Mouse (Mus musculus) cerebellum, postnatal 36 days (tissue): ENCODE measurements around the gene Sash1.

Source experiments
- DNase-seq, 2 experiments: peaks; one replicate each; pipeline ENCODE4 v3.0.0; 2021 to 2022; ENCODE audit warnings: mixed read lengths in 2 of 2

Gene Sash1

DNA sequence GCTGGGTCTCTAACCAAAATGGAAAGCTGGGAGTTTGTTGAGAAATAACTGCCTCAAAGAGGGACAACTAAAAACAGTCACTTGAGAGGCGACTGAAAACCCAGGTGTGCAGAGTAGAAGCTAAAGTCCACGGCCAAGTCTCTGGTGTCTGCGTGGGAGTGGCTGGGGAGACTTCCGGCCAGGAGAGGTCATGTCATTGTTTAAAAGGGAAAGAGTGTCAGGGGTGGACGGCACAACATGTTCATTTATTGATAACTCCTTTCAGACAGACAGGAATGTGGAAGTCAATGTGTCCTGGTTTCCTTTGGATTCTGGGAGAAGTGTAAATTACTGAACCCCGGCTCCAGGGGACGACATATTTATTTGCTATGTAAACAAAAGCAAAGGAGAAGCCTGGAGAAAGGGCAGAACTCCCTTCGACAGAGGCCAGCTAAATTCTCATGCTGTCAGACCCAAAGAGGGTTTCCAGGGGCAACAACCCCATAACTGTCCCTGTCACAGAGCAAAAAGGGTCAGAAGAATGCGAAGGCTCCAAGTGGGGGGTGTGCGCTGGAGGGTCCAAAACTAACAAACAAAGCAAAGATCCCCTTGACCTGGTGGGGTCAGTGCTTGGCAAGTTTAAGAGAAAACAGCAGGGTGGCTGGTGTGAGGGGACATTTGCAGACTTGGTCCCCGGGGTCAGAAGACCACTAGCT is 100.3 kb downstream of the Sash1 start:
- no peak for DNase-seq

DNA sequence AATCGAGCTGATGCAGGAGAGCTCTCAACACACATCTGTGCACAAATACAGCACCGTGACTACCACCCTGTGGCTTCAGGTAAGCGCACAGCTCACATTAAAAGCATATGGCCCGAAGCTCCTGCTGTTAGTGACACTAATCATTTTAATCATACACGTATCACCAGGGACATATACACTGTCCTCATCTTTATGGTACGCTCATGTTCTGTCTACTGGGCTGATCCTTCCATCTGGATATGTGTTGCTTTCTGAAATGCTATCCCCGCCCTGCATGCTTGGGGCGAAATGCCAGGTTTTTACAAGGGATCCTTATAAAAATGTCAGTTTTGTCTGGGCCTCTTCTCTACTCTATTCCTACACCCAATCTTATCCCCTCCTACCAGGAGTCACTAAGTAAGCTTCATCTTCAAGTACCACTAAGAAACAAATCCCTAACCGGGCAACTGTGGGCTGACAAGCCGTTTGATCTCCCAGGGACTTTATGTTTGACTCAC is 103.9 kb downstream of the Sash1 start:
- no peak for DNase-seq

DNA sequence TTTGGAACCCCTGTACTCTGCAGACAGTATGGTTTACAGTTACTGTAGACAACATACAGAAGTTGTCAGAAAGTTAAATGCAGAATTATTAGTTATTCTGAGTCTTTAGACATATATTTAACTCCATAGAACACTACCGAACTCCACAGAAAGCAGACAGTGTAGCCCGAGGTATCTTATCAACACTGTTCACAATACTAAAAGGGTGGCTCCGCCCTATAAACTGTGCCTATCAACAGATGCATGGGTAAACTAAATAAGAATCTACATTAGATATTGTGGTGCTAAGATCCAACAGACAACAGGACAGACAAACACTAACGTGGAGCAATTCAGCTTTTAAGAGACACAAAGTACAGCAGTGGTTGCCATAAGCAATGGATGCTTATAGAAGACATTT is 106.0 kb downstream of the Sash1 start:
- no peak for DNase-seq

DNA sequence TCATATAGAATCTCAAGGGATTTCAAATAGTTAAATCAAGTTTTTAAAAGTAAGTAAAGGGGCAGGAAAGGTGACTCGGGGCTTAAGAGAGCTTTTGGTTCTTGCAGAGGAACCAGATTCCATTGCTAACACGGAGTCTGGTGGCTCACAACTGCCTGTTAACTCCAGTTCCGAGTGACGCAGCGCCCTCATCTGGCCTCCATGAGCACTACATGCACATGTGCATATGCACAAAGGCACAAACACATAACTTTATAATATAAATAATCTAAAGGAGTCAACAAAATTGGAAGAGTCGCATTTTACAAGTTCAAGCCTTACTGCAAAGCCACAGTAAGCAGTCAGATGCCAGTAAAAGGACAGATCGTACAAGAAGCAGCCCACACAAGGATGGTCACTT is 107.0 kb downstream of the Sash1 start:
- no peak for DNase-seq

DNA sequence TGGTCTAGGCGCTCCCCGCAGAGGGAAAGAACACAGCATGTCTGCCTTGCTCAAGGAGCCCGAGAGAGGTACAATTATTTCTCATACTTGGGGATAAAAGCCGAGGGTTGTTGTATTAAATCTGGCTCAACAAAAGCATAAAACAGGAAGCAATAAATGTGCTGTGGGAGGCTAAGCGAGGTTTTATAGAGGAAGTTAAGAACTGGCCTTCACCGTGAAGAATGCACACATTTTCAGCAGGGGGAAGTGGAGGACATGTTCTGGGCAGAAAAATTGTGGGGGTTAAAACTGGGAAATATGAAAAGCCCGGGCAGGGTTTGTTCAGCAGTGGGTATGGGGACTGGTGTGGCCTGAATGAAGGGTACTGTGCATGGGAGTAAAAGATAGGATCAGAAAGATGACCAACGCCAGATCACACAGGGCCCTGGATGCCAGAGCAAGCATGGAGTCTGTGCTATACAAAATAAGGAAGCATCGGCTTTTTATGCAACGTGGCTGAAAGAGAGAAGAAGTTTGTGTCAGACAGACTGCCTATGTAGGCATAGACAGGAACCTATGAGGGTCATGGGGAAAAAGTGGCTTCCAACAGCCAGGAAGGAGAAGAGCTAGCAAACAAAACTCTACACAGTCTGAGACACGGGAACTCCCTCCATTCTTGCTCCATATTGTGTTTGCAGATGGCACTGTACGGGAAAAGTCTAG is 108.2 kb downstream of the Sash1 start:
- DNase-seq = no peak

DNA sequence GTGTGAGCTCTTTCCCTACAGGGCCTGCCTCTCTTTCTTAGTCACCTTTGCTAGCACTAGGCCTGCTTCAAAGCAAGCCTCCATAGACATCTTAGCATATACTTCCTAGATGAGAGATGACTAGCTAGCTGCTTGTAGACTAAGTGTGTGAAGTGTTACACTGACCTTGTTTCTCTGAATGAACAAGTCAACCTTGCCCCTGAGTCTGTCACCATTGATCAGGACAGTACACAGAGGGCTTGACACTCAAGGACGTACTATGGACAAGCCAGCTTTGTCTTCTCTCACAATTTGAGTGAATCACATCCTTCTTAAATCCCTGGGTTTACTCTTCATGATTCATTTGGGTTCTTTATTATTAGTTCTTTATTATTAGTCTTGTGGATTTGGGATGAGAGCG is 109.1 kb downstream of the Sash1 start:
- DNase-seq = no peak

DNA sequence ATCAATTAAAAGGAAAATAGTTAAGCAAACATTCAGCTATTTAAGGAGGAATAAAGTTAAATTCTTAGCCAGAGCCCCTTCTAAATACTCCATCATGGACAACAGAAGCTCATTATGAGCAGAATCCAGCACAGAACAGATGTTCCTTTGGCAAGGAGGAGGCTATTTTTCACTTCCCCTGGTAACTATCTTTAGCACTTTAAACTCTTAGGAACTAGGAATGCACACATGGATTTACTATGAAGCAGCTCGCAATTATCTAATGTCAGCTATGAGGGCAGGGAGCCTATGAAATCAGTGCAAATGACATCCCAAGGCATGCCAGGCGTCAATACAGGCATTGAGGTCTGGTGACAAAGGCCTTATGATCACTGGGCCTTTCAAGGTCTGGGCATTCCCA is 110.1 kb downstream of the Sash1 start:
- DNase-seq = no peak

DNA sequence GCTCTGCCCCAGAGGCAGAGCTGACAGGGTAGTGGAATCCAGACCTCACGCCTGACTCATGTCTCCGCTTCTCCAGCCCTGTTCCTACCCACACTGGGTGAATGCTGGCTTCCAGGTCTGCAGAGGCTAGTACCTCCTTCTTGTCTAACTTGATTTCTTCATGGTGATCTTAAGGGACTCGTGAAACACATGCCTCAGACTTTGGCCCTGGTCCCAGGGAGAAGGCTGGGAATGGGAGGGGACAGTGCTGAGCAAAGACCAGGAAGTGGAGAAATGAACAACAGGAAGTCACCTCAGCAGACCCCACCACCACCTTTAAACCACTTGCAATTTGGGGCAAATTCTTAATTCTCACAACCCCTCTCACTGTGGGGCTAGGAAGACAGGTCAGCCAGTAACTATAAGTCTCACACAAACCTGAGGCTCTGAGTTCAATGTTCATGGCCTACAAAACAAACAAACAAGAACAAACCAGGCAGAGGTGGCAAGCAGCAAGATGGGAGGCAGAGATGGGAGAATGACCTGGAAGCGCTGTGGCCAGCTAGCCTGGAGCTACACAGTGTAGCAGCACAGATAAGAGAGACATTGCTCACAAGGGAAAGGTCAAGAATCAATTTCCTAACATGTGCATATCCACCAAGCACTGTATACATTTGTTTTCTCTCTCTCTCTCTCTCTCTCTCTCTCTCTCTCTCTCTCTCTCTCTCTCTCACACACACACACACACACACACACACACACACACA is 113.2 kb downstream of the Sash1 start:
- no peak for DNase-seq

DNA sequence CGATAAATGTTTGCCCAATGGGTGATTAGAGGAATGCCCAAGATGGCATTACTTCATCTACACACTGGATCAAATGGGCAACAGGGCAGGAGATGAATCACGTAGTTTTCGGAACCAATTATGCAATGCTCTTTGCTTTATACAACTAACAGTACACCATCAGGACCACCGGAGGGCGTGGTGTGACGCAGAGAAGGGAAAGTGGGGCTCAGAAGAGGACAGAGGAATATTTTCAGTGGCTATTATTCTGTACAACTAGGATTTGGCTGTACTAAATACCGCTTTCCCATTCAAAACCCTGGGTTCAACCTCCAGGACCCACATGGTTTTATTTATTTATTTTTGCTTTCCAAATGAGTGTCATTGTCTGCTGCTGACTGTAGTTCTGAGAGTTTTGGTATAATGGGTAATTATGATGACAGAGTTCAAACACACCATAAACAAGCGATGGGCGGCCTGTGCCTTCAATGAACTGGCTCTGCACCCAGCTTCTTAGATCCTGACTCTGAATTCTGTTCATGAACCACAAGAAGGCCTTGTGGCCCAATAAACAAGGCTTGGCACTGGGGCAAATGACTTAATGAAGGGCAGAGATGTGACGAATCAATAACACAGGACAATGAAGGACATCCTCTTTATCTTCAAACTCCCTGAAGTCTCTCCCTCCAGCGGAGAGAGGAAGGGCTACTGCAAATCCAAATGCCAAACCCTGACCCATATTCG is 114.8 kb downstream of the Sash1 start:
- no peak for DNase-seq

DNA sequence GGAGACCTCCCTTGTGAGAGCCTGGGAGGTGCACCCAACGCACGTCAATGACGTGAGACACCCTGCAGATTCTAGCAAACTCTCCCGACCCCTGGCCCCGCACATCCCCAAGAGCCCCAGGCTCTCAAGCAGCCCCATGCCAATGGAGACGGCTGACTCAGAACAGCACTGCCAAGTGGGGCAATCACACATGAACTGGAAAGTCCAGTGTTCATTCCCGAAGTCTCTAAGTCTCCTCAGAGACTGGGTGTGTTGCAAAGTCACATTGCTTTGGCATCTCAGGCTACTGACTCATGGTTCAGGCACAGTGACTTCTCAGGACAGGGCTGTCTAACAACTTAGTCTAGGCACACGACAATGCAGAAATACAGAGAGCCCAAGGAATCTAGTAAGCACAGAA is 117.2 kb downstream of the Sash1 start:
- no peak for DNase-seq

DNA sequence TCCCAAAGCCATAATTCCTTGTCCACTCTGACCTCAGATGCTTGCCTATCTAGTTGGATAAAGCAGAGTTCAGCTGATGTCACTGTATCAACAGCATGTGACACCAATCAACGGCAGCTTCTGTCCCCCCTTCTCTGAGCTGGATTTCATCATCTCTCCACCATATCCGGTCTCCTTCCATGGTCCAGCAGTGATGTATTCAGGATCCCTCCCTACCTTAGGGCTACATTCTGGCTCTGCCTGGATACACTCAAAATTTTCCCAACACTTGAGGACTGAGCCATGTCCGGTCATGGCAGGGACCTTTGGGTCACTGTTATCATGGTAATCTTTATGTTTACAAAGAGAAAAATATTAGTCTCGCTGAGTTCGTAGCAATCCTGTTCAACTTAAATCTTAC is 118.5 kb downstream of the Sash1 start:
- DNase-seq = no peak

DNA sequence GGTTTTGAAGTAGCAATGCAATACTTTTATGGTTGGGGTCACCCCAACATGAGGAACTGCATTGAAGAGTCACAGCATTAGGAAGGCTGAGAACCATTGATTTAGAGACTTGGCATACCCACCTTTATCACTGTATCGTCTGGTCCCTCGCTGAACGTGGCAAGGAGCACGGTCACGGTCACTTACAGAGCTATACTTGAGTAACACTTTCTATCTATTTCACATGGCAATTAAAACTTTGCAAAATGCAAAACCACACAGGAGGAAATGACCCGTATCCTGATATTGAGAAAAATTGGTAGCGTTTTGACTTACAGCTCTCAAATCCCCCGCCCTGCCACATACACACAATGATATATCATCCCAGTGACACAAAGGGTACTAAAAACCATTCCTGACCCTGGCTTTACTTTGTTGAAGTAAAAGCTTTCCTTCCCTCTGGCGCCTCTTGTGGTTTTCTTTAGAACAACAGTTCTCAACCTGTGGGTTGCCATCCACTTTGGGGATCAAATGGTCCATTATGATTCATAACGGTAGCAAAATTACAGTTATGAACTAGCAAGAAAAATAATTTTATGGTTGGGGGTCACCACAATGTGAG is 119.8 kb downstream of the Sash1 start:
- DNase-seq = no peak

DNA sequence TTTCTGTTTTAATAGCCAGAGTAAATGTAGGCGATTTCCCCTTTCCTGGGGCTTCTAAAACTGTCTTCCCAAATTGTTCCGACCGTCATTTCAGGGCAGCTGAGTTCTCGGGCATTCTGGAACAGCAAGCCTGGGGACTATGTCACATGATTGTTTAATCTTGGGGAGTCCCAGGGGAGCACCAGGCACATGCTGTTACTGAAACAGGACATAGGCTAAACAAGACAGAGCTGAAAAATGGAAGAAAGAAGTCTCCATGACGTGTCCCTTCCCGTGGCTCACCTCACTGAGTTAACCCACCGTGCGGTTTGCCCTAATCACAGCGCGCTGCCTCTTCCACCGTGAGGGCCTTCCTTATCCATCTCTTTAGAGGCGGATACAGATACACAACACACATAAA is 123.1 kb downstream of the Sash1 start:
- DNase-seq = no peak

DNA sequence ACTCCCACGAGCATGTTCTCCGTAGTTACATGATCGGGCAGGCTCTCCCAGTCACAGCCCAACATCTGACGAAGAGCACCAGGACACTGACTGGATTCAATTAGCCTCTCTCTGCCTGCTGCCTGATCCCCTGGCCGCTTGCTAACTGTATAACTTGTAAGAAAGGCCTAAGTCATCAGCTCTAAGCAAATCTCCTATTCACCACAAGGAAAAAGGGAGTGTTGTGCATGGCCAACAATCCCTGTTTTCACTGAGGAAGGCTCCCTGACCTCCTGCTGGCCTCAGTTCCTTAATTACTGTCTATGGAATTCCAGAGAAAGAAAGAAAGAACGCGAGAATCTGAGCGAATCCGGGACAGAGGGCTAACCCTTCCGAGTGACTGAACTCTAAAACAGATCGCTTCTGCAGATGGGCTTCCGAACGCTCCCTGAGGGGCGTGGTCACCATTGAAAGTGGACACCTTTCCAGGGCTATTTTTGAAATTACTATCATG is 123.6 kb downstream of the Sash1 start:
- no peak for DNase-seq

DNA sequence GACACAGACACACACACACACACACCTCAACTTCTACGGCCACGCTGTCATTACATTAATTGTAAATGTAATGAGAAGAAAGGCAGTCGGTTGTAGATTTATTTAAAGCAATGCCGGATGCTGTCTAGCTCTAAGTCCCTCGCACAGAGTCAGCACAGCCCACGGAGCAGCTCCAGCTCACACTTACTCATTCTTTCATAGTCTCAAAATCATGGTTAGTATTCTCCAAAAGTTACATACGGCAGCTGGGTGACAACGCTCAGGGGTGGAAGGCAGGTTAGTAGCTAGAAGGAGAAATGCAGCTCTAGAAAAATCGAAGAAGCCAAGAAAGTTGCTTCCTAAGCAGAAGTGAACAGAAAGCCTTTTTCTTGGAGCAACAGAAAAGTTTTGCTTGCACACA is 124.2 kb downstream of the Sash1 start:
- DNase-seq = no peak

DNA sequence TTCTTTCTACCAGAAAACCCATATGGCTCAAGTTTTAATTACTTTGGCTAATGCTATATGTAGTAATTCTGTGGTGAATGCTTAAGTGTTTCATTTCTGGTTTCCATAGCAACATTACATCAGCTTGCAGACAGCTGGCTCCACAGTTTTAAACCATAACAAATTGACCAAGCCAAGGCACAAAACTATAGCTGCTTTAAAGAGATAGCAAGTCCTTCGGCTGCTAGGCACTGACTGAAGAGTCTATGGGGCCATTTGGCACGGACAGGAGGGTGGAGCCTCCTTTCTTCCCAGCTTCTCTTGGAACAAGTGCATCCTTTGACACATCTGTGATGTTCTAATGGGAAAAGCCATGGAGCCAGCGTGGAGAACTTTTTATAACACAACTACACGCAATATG is 125.3 kb downstream of the Sash1 start:
- no peak for DNase-seq

DNA sequence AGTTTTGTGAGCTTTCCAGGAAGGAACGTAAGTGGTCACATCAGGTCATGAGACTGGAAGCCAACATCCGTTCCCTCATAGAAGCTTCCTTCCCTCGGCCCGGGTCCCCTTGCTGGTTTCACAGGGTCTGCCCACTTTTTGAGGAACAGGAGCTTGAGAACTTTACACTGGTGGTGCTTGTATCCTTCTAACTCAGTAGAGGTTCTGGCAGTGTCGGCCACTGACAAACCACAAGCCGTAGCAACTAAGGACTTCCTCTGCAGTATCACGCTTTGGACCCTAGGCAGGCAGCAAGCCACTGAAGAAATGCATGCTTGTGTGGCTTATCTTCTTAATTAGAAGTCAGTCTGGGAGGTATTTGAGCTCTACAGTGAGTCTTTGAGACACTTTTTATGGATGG is 126.6 kb downstream of the Sash1 start:
- no peak for DNase-seq

DNA sequence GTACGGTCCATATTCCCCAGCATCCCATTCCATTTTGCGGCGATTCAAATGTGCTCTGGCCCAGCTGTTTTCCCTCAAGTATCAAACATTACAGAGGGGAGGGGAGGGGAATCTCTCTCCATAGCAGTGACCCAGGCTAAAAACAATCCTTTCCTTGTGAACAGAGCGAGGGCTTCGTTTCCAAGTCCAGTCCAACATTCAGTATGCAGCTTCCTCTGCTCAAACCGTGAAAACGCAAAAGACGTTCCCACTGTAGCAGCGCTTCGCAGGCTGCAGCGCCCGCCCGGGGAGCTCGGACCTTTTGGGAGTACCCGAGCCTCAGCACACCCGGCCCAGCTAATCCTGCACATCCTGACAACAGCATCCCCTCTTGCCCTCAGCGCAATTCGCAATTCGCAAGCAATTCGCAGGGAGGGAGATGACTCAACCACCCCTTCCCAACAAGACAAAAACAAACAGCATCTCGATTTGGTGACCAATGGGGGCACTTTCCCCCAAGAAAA is 128.4 kb downstream of the Sash1 start:
- DNase-seq = no peak

DNA sequence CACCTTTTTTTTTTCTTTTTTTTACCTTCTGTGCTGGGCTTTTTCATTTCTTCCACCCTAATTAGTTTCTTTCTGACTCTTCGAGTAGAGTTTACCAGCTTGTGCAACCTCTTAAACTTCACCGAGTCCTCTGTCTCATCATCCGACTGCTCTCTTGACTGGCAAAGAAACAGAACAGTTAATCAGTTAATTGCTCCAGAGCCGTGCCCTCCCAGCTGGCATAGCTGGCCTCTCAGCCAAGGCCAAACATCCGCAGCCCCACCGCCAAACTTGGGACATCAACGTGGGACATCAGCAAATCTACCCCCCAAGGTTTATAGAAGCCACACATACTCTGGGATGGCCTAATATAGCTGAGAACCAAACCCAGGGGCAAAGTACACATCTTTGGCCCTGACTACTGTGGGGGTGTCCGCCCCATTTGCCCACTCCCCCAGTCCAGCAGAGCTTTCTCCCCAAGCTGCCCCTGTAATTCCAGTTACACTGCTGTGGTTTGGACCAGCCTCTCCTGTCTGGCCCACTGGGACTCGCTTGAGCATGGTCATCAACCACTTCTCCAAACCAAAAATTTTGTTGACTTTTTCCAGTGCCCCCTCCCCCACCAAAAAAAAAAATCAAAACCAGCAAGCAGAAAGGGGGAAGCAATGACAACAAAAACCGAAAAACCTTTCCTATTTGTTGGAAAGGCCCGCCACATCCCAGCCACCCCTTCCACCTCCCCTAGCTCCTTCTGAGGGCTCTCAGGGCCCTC is 129.1 kb downstream of the Sash1 start:
- no peak for DNase-seq

DNA sequence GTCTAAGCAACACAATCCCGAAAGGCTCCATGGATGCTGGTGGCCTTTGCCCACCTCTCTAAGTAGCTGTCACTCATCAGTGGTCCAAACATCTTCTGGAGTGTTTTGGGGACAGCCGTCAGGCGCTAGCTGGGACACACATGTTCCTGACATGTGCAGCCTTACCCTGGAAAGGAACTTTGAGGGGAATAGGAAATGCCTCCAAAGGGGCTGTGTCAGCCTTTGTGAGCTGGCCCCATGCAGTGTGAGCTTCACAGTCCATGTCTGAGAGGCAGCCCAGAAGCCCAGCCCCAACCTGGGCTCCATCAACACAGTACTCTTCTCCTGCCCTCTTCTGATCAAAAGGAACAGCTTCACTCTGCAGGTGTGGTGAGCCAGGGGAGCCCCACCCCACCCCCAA is 132.5 kb downstream of the Sash1 start:
- DNase-seq = no peak

DNA sequence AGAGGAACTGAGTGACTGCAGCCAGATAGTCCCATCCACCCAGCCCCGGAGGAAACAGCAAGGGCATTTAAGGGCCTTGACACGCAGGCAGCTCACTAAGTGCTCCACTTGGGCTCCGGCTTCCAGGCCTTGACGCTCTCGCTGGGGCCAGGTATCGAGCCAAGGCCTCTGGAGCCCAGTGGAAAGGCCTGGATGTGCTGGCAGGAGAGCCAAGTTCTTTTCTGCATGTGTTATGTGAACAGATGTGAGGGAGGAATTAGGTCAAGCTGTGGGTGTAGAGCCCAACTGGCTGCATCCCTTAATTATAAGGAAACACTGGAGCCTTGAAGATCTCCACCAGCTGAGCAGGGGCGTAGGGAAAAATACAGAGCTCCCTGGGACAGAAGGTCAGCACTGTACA is 133.4 kb downstream of the Sash1 start:
- no peak for DNase-seq

DNA sequence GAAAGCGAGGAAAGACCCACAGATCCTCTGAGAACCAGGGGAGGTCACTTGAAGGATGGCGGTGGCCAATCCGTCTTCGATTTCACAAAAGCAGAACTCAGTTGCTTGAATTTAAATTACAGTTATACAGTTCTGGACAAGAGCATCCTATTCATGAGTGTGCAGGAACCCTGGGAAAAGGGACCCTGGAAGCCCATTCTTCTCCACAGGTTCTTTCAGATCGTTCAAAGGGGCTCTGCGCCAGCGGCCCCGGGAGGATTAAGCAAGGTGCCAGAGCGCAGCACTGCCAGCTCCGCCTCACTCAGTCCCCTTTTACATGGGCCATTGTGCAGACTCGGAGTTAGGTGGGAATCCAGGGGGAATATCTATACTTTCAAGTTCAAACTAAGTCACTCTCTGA is 136.3 kb downstream of the Sash1 start:
- no peak for DNase-seq
